Mouse (Mus musculus): ENCODE results near the gene Wdtc1. TPM values are rescaled to one million over a fixed set of nuclear protein-coding genes. Genes with fewer than 3 reads are reported as not detected.
A peak's percentile ranks its signal among the peaks of the same experiment; 100 is the strongest.

The Wdtc1 gene
- polyA plus RNA-seq, 1 experiment from 2014 or later, result 17.2 TPM

DNA sequence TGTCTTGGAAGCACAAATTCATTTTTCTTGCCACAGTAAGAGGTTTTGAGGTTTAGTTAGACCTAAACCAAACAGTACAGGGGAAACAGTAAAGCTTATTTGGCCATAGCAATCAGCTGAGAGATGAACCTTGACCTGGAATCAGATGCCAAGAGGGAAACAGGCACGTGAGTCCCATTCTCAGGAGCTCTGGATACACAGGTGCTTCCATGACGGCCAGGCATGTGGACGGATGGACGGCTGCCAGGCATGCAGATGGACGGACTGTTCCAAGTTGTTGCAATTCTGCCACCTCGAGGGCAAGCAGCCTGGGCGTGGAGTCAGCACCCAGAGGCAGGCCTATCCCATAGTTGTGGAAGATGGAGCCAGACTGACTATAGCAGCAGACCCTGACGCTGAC, 38.4 kb downstream of the Wdtc1 start:
- WGBS, result 64% methylated on average over 8 of the region's 8 CpGs
- H3K9ac ChIP-seq, result no peak overlapping the region
- H3K27ac ChIP-seq (replicated peaks), result no peak overlapping the region
- no peak for ATAC-seq (ENCODE audit: insufficient number of reproducible peaks, low FRiP score, low TSS enrichment, low read depth)
- no peak overlapping the region for H3K4me2 ChIP-seq (replicated peaks)
- no peaks in the 10 kb centered on the region for H3K27me3 ChIP-seq
- no peak overlapping the region for H3K4me3 ChIP-seq (replicated peaks)
- H3K9me3 ChIP-seq (replicated peaks), result no peaks in the 10 kb centered on the region
- peaks cover 12% of the 10 kb centered on the region for H3K36me3 ChIP-seq
- no peaks in the 10 kb centered on the region; the same call in 1 of the 2 replicates for H3K4me1 ChIP-seq

DNA sequence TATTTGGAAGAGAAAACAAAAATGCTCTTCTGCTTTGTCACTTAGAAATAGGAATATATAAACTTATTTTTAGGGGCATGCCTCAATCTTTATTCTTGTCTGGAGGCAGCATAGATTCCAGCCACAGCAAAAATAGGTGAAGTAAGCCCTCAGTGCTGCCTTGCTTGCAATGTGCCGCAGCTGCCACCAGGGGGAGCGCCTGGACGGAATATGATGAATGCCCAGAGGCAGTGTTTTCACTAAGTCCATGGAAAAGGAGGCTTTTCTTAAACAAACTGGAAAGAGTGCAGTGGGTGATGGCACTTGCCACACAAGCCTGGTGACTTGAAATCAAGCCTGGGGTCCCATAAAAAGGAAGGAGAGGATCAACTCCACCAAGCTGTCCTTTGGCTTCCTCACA, 43.3 kb downstream of the Wdtc1 start:
- no peak overlapping the region for H3K4me2 ChIP-seq (replicated peaks)
- no peak overlapping the region for H3K27ac ChIP-seq (replicated peaks)
- H3K27me3 ChIP-seq, result no peaks in the 10 kb centered on the region
- no peak overlapping the region for H3K9ac ChIP-seq
- no peak for ATAC-seq (ENCODE audit: insufficient number of reproducible peaks, low FRiP score, low TSS enrichment, low read depth)
- peaks cover 14% of the 10 kb centered on the region; the same call in 1 of the 2 replicates for H3K36me3 ChIP-seq
- H3K4me3 ChIP-seq (replicated peaks), result no peak overlapping the region
- no peaks in the 10 kb centered on the region; the same call in 1 of the 2 replicates for H3K4me1 ChIP-seq
- under 1% methylated on average over 3 of the region's 3 CpGs for WGBS
- no peaks in the 10 kb centered on the region for H3K9me3 ChIP-seq (replicated peaks)

GRCm38 (mm10) chr4:133307331-133307730, 46.0 kb downstream of the Wdtc1 start:
- Histone ChIP-seq H3K4me3 (replicated peaks) (no peak overlapping the region), H3K9me3 (replicated peaks) (no peaks in the 10 kb centered on the region), H3K27me3 (no peaks in the 10 kb centered on the region), H3K9ac (no peak overlapping the region), H3K4me2 (replicated peaks) (no peak overlapping the region), H3K27ac (replicated peaks) (no peak overlapping the region), H3K36me3 (peaks cover 33% of the 10 kb centered on the region), H3K4me1 (no peaks in the 10 kb centered on the region; the same call in 1 of the 2 replicates)
- no peak for ATAC-seq (ENCODE audit: insufficient number of reproducible peaks, low FRiP score, low TSS enrichment, low read depth)
- 32% methylated on average over 3 of the region's 3 CpGs for WGBS

- WGBS, result 86% methylated on average over 7 of the region's 7 CpGs
- no peak for ATAC-seq (ENCODE audit: insufficient number of reproducible peaks, low FRiP score, low TSS enrichment, low read depth)
- peaks cover 44% of the 10 kb centered on the region for H3K36me3 ChIP-seq
These were observed 47.5 kb downstream of the Wdtc1 start for GRCm38 (mm10) chr4:133305825-133306224.

GRCm38 (mm10) chr4:133304770-133305169, 48.5 kb downstream of the Wdtc1 start:
- H3K4me3 ChIP-seq (replicated peaks), result no peak overlapping the region
- H3K27ac ChIP-seq (replicated peaks), result no peak overlapping the region
- 91% methylated on average over 7 of the region's 7 CpGs for WGBS
- H3K9me3 ChIP-seq (replicated peaks), result no peaks in the 10 kb centered on the region
- ATAC-seq (ENCODE audit: insufficient number of reproducible peaks, low FRiP score, low TSS enrichment, low read depth), result no peak
- no peaks in the 10 kb centered on the region for H3K27me3 ChIP-seq
- H3K36me3 ChIP-seq, result peaks cover 55% of the 10 kb centered on the region
- no peak overlapping the region for H3K9ac ChIP-seq
- peaks cover 1% of the 10 kb centered on the region for H3K4me1 ChIP-seq
- no peak overlapping the region for H3K4me2 ChIP-seq (replicated peaks)

More at GRCm38 (mm10) chr4:133305825-133306224, 47.5 kb downstream of the Wdtc1 start:
- Histone ChIP-seq H3K27ac (replicated peaks) (no peak overlapping the region), H3K4me2 (replicated peaks) (no peak overlapping the region), H3K9ac (no peak overlapping the region), H3K4me3 (replicated peaks) (no peak overlapping the region), H3K9me3 (replicated peaks) (no peaks in the 10 kb centered on the region), H3K27me3 (no peaks in the 10 kb centered on the region), H3K4me1 (no peaks in the 10 kb centered on the region; the same call in 1 of the 2 replicates)

- no peak overlapping the region for H3K9ac ChIP-seq
- ATAC-seq (ENCODE audit: insufficient number of reproducible peaks, low FRiP score, low TSS enrichment, low read depth), result no peak
- H3K27ac ChIP-seq (replicated peaks), result no peak overlapping the region
- WGBS, result 88% methylated on average over 5 of the region's 5 CpGs
- H3K4me2 ChIP-seq (replicated peaks), result no peak overlapping the region
- peaks cover 51% of the 10 kb centered on the region for H3K36me3 ChIP-seq
- H3K4me1 ChIP-seq, result peaks cover 20% of the 10 kb centered on the region
- no peaks in the 10 kb centered on the region for H3K27me3 ChIP-seq
- H3K9me3 ChIP-seq (replicated peaks), result no peaks in the 10 kb centered on the region
- H3K4me3 ChIP-seq (replicated peaks), result no peak overlapping the region
These were observed 50.6 kb downstream of the Wdtc1 start for GRCm38 (mm10) chr4:133302668-133303067.

- no peak for ATAC-seq (ENCODE audit: insufficient number of reproducible peaks, low FRiP score, low TSS enrichment, low read depth)
- no peaks in the 10 kb centered on the region for H3K9me3 ChIP-seq (replicated peaks)
- peaks cover 58% of the 10 kb centered on the region for H3K36me3 ChIP-seq
- no peak overlapping the region for H3K4me2 ChIP-seq (replicated peaks)
- H3K4me1 ChIP-seq, result peaks cover 28% of the 10 kb centered on the region
- WGBS, result 22% methylated on average over 4 of the region's 4 CpGs
- H3K4me3 ChIP-seq (replicated peaks), result no peak overlapping the region
- no peak overlapping the region for H3K27ac ChIP-seq (replicated peaks)
- no peak overlapping the region for H3K9ac ChIP-seq
- H3K27me3 ChIP-seq, result no peaks in the 10 kb centered on the region
These were observed 51.5 kb downstream of the Wdtc1 start for GRCm38 (mm10) chr4:133301802-133302201.

DNA sequence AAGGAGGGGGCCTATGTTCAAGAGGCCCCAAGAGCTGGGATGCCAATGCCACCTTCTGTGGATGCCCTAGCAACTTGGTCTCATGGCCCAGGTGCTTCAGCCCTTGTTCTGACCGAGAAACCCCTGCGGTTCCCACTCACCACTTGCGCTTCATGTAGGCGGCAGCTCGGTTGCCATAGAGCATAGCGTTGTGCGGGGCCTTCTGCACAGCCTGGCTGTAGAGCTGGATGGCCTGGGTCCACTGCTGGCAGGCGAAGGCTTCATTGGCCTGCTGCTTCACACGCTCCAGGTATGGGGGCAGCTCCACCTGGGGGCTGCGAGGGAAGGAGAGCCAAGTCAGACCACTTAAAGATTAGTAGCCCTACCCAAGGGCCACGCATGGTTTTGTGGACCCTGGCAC, 52.9 kb downstream of the Wdtc1 start:
- Histone ChIP-seq H3K27me3 (no peaks in the 10 kb centered on the region), H3K27ac (replicated peaks) (no peak overlapping the region), H3K9ac (no peak overlapping the region), H3K4me3 (replicated peaks) (no peak overlapping the region), H3K9me3 (replicated peaks) (no peaks in the 10 kb centered on the region), H3K36me3 (peaks cover 64% of the 10 kb centered on the region), H3K4me1 (peaks cover 30% of the 10 kb centered on the region), H3K4me2 (replicated peaks) (no peak overlapping the region)
- 93% methylated on average over 11 of the region's 11 CpGs for WGBS
- no peak for ATAC-seq (ENCODE audit: insufficient number of reproducible peaks, low FRiP score, low TSS enrichment, low read depth)

- H3K36me3 ChIP-seq, result peaks cover 66% of the 10 kb centered on the region
- 65% methylated on average over 5 of the region's 5 CpGs for WGBS
These were observed 53.6 kb downstream of the Wdtc1 start for GRCm38 (mm10) chr4:133299701-133300100.

GRCm38 (mm10) chr4:133298516-133299365, 54.5 kb downstream of the Wdtc1 start:
- Histone ChIP-seq H3K9ac (no peak overlapping the region), H3K4me2 (replicated peaks) (no peak overlapping the region), H3K9me3 (replicated peaks) (no peaks in the 10 kb centered on the region), H3K4me3 (replicated peaks) (no peak overlapping the region), H3K4me1 (peaks cover 34% of the 10 kb centered on the region), H3K36me3 (peaks cover 68% of the 10 kb centered on the region), H3K27ac (replicated peaks) (peak overlapping the region; percentile 52), H3K27me3 (no peaks in the 10 kb centered on the region)
- WGBS, result 46% methylated on average over 12 of the region's 12 CpGs
- ATAC-seq (ENCODE audit: insufficient number of reproducible peaks, low FRiP score, low TSS enrichment, low read depth), result no peak

More at GRCm38 (mm10) chr4:133299701-133300100, 53.6 kb downstream of the Wdtc1 start:
- no peak overlapping the region for H3K27ac ChIP-seq (replicated peaks)
- peaks cover 30% of the 10 kb centered on the region for H3K4me1 ChIP-seq
- no peak for ATAC-seq (ENCODE audit: insufficient number of reproducible peaks, low FRiP score, low TSS enrichment, low read depth)
- no peak overlapping the region for H3K4me2 ChIP-seq (replicated peaks)
- H3K9ac ChIP-seq, result no peak overlapping the region
- no peaks in the 10 kb centered on the region for H3K27me3 ChIP-seq
- H3K9me3 ChIP-seq (replicated peaks), result no peaks in the 10 kb centered on the region
- no peak overlapping the region for H3K4me3 ChIP-seq (replicated peaks)

DNA sequence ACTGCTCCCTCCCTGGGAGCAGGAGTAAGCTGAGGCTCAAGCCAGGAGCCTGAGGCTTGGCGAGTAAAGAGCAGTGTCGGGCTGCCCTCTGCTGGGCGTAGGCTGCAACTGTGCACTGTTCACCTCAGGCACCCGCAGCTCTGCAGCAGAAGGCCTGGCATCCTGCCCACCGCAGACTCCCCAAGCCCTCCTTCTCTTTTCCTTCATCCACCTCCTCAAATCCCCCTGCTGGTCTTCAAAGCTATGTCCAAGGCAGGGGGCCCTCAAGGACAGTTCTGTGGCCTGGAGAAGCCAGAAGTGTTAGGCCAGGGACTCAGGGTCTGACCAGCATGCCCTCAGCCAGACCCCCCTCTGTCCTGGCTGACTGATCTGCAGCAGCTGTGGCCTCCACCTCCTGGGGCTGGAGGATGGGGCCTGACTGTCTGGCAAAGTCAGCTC, 55.5 kb downstream of the Wdtc1 start:
- Histone ChIP-seq H3K27me3 (no peaks in the 10 kb centered on the region), H3K9ac (no peak overlapping the region), H3K36me3 (peaks cover 60% of the 10 kb centered on the region), H3K4me3 (replicated peaks) (no peak overlapping the region), H3K9me3 (replicated peaks) (no peaks in the 10 kb centered on the region), H3K4me2 (replicated peaks) (no peak overlapping the region), H3K27ac (replicated peaks) (peak overlapping the region; percentile 52), H3K4me1 (peaks cover 43% of the 10 kb centered on the region)
- WGBS, result 5% methylated on average over 5 of the region's 5 CpGs
- ATAC-seq (ENCODE audit: insufficient number of reproducible peaks, low FRiP score, low TSS enrichment, low read depth), result peak; percentile 75
